Mouse (Mus musculus) kidney, embryonic 16.5 days (tissue): ENCODE measurements around the gene Rnpepl1. TPM values are rescaled to one million over a fixed set of nuclear protein-coding genes. Genes with fewer than 3 reads are reported as not detected.

ENCODE experiments used
- ATAC-seq: fragments of 200-750 bp; cut with Nextera tagmentation; 2 replicates; pipeline ENCODE4 v1.8.0; 2017; ENCODE audit warnings: moderate TSS enrichment; ENCODE audit not compliant: low FRiP score, low TSS enrichment
- H3K27ac ChIP-seq: fragments of 300-500 bp; sonication (generic); 2 replicates; pipeline ENCODE4 v1.5.1; 2014; ENCODE audit warnings: low read length
- H3K27me3 ChIP-seq: fragments of 300-500 bp; sonication (generic); 2 replicates; pipeline ENCODE4 v1.6.1; 2014; ENCODE audit warnings: low read length, control low read depth, mixed read lengths; ENCODE audit not compliant: insufficient read depth
- H3K36me3 ChIP-seq: fragments of 300-500 bp; sonication (generic); 2 replicates; pipeline ENCODE4 v1.6.1; 2014; ENCODE audit warnings: low read length, control low read depth, mixed read lengths; ENCODE audit not compliant: insufficient read depth
- H3K4me1 ChIP-seq: fragments of 300-500 bp; sonication (generic); 2 replicates; pipeline ENCODE4 v1.6.1; 2014; ENCODE audit warnings: low read length, control low read depth, mixed read lengths; ENCODE audit not compliant: insufficient read depth
- H3K4me2 ChIP-seq: fragments of 300-500 bp; sonication (generic); replicated peaks from 2 replicates; pipeline ENCODE4 v1.6.1; 2014; ENCODE audit warnings: low read depth, low read length
- H3K4me3 ChIP-seq: fragments of 300-500 bp; sonication (generic); 2 replicates; pipeline ENCODE4 v1.5.1; 2014; ENCODE audit warnings: mild to moderate bottlenecking, low read length
- H3K9ac ChIP-seq: fragments of 300-500 bp; sonication (generic); replicated peaks from 2 replicates; pipeline ENCODE4 v1.6.1; 2014; ENCODE audit warnings: low read length
- H3K9me3 ChIP-seq: fragments of 300-500 bp; sonication (generic); 2 replicates; pipeline ENCODE4 v1.6.1; 2016; ENCODE audit warnings: low read length, control low read depth
- WGBS: fragments of 180-500 bp; shearing (Covaris S2); extraction: QIAGEN DNeasy Blood & Tissue Kit; methylation state at CpG from one replicate; pipeline ENCODE4 v1.1.7; 2014; 5-methylcytosine and 5-hydroxymethylcytosine counted together
- polyA plus RNA-seq: library from polyadenylated mRNA; unstranded; fragments of >200 nt; fragmentation: Nextera tagmentation; extraction: Ambion mirVana; gene quantifications from 2 replicates; pipeline ENCODE4 v1.2.1, GENCODE M21; 2015

Gene Rnpepl1
- polyA plus RNA-seq, 1 experiment from 2014 or later: 31.1 TPM

DNA sequence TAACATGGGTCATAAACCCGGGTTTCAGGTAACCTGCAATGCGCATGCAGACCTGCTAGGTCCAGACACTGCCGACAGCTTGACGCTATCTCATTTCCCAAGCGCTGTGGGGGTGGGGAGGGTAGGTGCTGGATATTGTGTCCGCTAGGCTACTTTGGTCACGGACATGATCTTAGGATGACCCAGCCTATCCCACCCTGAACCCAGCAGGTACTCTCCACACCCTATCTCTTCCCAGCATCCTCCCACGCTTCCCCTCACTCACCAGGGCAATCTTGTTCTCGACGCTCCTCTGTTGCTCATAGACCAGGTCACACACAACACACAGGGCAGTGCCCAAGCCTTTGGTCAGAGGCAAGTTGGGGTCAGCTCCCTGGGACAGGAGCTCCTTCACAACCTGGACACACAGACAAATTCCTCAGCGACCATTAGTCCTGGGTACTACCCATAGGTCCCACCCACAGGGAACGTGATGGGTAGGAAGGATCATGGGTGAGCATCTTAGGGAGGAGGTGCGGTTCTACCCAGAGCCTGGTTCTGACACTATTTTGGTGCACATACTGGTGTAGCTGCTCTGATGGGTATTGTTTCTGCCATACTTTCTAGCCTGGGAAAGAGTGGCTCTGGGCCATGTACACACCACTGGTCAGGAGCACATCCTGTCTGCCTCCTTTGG, 32.4 kb upstream of the Rnpepl1 start:
- Histone ChIP-seq H3K4me2 (no peak overlapping the region; the same call in 1 of the 2 replicates), H3K9ac (no peak overlapping the region), H3K27me3 (no peaks in the 10 kb centered on the region), H3K9me3 (no peaks in the 10 kb centered on the region), H3K36me3 (no peaks in the 10 kb centered on the region), H3K4me3 (no peak overlapping the region), H3K27ac (peak overlapping the region; percentile 25; the same call in 1 of the 2 replicates), H3K4me1 (peaks cover 25% of the 10 kb centered on the region)
- ATAC-seq: peak; percentile 53
- WGBS: 35% methylated on average over 13 of the region's 13 CpGs

GRCm38 (mm10) chr1:92879266-92879665, 31.3 kb upstream of the Rnpepl1 start:
- H3K36me3 ChIP-seq: no peaks in the 10 kb centered on the region
- ATAC-seq: no peak
- H3K4me3 ChIP-seq: no peak overlapping the region
- H3K27ac ChIP-seq: no peak overlapping the region
- peaks cover 25% of the 10 kb centered on the region for H3K4me1 ChIP-seq
- H3K4me2 ChIP-seq: no peak overlapping the region
- H3K27me3 ChIP-seq: no peaks in the 10 kb centered on the region
- WGBS: 86% methylated on average over 12 of the region's 12 CpGs
- H3K9me3 ChIP-seq: no peaks in the 10 kb centered on the region
- H3K9ac ChIP-seq: no peak overlapping the region

GRCm38 (mm10) chr1:92880101-92880500, 30.5 kb upstream of the Rnpepl1 start:
- Histone ChIP-seq H3K4me2 (no peak overlapping the region), H3K9me3 (no peaks in the 10 kb centered on the region), H3K36me3 (no peaks in the 10 kb centered on the region), H3K4me3 (no peak overlapping the region), H3K4me1 (peaks cover 25% of the 10 kb centered on the region), H3K27me3 (no peaks in the 10 kb centered on the region), H3K27ac (no peak overlapping the region), H3K9ac (no peak overlapping the region)
- 65% methylated on average over 5 of the region's 5 CpGs for WGBS
- no peak for ATAC-seq

DNA sequence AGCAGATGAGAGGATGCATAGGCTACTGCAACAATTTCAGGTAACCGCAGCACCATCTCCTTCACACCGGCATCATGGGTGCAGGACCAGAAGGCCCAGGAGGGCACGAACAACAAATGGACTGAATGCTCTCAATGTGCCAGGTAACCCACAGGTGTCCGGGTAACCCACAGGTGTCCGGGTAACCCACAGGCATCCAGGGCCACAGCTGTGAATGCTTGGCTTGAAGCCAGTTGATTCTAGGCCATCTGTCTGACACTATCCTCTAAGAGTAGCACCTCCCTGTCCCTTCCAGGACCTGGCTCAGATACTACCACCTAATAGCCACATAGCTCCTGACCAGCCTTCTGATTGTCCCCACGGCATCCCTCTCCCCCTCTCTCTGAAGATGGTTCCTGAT, 28.6 kb upstream of the Rnpepl1 start:
- ATAC-seq: no peak
- H3K4me3 ChIP-seq: no peak overlapping the region
- H3K27me3 ChIP-seq: no peaks in the 10 kb centered on the region
- no peak overlapping the region for H3K27ac ChIP-seq
- peaks cover 14% of the 10 kb centered on the region for H3K4me1 ChIP-seq
- 86% methylated on average over 6 of the region's 6 CpGs for WGBS
- no peak overlapping the region for H3K4me2 ChIP-seq
- H3K9me3 ChIP-seq: no peaks in the 10 kb centered on the region
- H3K36me3 ChIP-seq: no peaks in the 10 kb centered on the region
- H3K9ac ChIP-seq: no peak overlapping the region

- H3K36me3 ChIP-seq: no peaks in the 10 kb centered on the region
- WGBS: 69% methylated on average over 7 of the region's 7 CpGs
- H3K9me3 ChIP-seq: no peaks in the 10 kb centered on the region
- no peak for ATAC-seq
- no peaks in the 10 kb centered on the region for H3K27me3 ChIP-seq
- H3K27ac ChIP-seq: no peak overlapping the region
- no peak overlapping the region for H3K9ac ChIP-seq
- H3K4me1 ChIP-seq: no peaks in the 10 kb centered on the region
- no peak overlapping the region for H3K4me2 ChIP-seq
- H3K4me3 ChIP-seq: no peak overlapping the region
Observed at GRCm38 (mm10) chr1:92888901-92889655, 21.5 kb upstream of the Rnpepl1 start.

- Histone ChIP-seq H3K4me2 (no peak overlapping the region), H3K9me3 (no peaks in the 10 kb centered on the region), H3K4me3 (no peak overlapping the region), H3K36me3 (no peaks in the 10 kb centered on the region), H3K9ac (no peak overlapping the region), H3K27ac (no peak overlapping the region), H3K4me1 (no peaks in the 10 kb centered on the region), H3K27me3 (no peaks in the 10 kb centered on the region)
- 77% methylated on average over 3 of the region's 3 CpGs for WGBS
- ATAC-seq: no peak
Observed at GRCm38 (mm10) chr1:92892791-92893190, 17.8 kb upstream of the Rnpepl1 start.

DNA sequence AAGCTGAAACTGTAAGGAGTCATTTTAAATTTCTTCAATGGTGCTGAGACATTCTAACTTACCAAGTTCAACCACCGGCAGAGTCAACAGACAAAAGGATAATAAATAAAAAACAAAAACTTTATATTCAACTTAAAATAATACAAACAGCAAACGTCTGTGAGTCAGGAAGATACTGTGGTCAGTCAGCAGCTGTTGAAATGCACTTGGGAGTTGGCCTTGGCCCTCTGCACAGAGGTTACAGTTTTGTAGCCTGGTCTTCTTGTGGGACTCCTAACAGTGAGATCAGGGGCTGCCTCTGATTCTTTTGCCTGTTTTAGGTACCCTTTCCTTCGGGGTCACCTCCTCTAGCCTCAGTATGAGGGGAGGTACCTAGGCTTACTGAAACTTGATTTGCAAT, 16.7 kb upstream of the Rnpepl1 start:
- H3K9me3 ChIP-seq: no peaks in the 10 kb centered on the region
- 58% methylated on average over 3 of the region's 3 CpGs for WGBS
- H3K4me1 ChIP-seq: no peaks in the 10 kb centered on the region
- H3K4me3 ChIP-seq: no peak overlapping the region
- H3K36me3 ChIP-seq: no peaks in the 10 kb centered on the region
- no peak overlapping the region for H3K9ac ChIP-seq
- H3K4me2 ChIP-seq: no peak overlapping the region
- ATAC-seq: no peak
- no peak overlapping the region for H3K27ac ChIP-seq
- no peaks in the 10 kb centered on the region for H3K27me3 ChIP-seq

- WGBS: 13% methylated on average over 3 of the region's 3 CpGs
- Histone ChIP-seq H3K36me3 (no peaks in the 10 kb centered on the region), H3K4me3 (no peak overlapping the region), H3K27me3 (no peaks in the 10 kb centered on the region), H3K4me2 (no peak overlapping the region), H3K4me1 (no peaks in the 10 kb centered on the region), H3K9me3 (no peaks in the 10 kb centered on the region), H3K9ac (no peak overlapping the region), H3K27ac (no peak overlapping the region)
- ATAC-seq: peak; percentile 90
Observed at GRCm38 (mm10) chr1:92895089-92895488, 15.5 kb upstream of the Rnpepl1 start.

- Histone ChIP-seq H3K4me3 (peak within 1 kb of the TSS; percentile 38), H3K9me3 (no peaks in the 10 kb centered on the region), H3K36me3 (no peaks in the 10 kb centered on the region), H3K27ac (no peak within 1 kb of the TSS), H3K4me1 (peaks cover 17% of the 10 kb centered on the region; the same call in 1 of the 2 replicates), H3K9ac (peak within 1 kb of the TSS; percentile 31; the same call in 1 of the 2 replicates), H3K4me2 (peak within 1 kb of the TSS; percentile 56), H3K27me3 (no peaks in the 10 kb centered on the region)
- WGBS: 1% methylated on average over 15 of the region's 15 CpGs
- ATAC-seq: peak; percentile 57
Observed at GRCm38 (mm10) chr1:92902786-92903185, 7.8 kb upstream of the Rnpepl1 start, which contains the start of gene Ankmy1. Gene Ankmy1, minus strand, starts transcription at chr1:92902906.

- 71% methylated on average over 4 of the region's 4 CpGs for WGBS
- no peaks in the 10 kb centered on the region for H3K9me3 ChIP-seq
Observed at GRCm38 (mm10) chr1:92903627-92904026, 7.0 kb upstream of the Rnpepl1 start.

More at GRCm38 (mm10) chr1:92903627-92904026, 7.0 kb upstream of the Rnpepl1 start:
- no peaks in the 10 kb centered on the region for H3K27me3 ChIP-seq
- H3K4me1 ChIP-seq: peaks cover 19% of the 10 kb centered on the region; the same call in 1 of the 2 replicates
- no peaks in the 10 kb centered on the region for H3K36me3 ChIP-seq
- no peak for ATAC-seq
- no peak overlapping the region for H3K9ac ChIP-seq
- no peak overlapping the region for H3K4me3 ChIP-seq
- H3K27ac ChIP-seq: no peak overlapping the region
- no peak overlapping the region for H3K4me2 ChIP-seq
